Mouse (Mus musculus): ENCODE measurements around the gene Alx3.

DNA sequence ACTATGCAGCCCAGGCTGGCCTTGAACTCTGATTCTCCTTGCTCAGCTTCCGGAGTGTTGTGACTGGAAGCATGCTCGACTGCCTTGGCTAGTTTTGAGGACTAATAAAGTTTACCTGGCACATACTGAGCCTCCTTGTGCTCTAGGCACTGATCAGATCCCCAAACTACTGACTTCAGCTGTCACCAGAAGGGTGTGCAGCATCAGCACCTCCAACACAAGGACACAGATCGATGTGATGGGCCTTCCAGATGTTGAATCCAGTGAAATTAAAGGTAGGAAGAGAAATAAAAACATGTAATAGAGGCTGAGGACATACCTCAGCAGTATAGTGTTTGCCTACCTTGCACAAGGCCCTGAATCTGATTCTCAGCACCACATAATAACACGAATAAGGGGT lies 34.6 kb downstream of the Alx3 start:
- no peak for TF ChIP-seq CTCF (conservative IDR thresholded peaks at IDR 0.05; ENCODE audit: low read length)
- TF ChIP-seq NANOG (IDR thresholded peaks at IDR 0.05; ENCODE audit: borderline replicate concordance, low read length), result no peak
